Mouse (Mus musculus): Measurements from ENCODE around the gene Uba52. TPM values are rescaled to one million over a fixed set of nuclear protein-coding genes. Genes with fewer than 3 reads are reported as not detected.

The Uba52 gene
- polyA plus RNA-seq, 1 experiment from 2014 or later, result 879 TPM

DNA sequence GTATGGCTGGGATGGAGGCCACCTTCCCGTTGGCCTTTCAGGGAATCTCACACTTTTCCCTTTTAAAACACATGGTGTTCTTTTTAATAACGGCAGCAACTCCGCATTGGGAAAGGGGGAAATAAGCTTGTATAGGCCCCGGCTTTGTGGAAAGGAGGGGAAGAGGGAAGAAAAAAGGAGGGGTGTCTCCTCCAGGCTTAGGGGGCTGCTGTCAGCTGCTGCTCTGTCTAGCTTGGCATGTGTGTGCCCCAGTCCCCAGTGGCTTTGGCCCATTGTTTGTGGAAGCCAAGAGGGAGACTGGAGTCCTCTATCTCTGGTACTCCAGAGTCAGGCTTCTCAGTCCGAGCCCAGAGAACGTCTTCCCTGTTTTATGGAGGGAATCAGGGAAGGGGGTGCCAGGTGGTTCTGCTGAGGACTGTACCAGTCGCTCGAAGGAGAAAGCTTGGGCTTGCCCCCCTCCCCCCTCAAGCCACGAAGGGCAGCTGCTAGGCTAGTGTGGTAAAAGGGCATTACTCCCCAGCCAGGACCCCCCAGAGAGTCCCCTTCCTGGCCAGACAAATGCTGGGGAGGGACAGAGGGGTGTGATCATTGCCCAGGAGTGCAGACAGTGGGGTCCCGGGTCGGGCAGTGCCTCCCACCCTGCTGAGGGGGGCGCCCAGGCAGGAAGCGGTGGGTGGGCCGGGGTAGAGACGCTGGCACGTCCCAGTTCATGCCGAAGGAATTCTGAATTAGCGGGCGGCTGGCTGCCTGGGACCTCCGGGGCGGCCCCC lies 15.4 kb downstream of the Uba52 start:
- Histone ChIP-seq H3K36me3 (replicated peaks) (no peaks in the 10 kb centered on the region), H3K4me1 (peaks cover 69% of the 10 kb centered on the region), H3K4me3 (peak overlapping the region; percentile 50), H3K27ac (peak overlapping the region; percentile 59; the same call in 1 of the 2 replicates), H3K27me3 (ENCODE audit: poor library complexity, severe bottlenecking) (peaks cover 100% of the 10 kb centered on the region), H3K9me3 (no peaks in the 10 kb centered on the region)
- WGBS, result 2% methylated on average over 21 of the region's 21 CpGs
- DNase-seq (ENCODE audit: extremely low spot score, low spot score), result no peak

DNA sequence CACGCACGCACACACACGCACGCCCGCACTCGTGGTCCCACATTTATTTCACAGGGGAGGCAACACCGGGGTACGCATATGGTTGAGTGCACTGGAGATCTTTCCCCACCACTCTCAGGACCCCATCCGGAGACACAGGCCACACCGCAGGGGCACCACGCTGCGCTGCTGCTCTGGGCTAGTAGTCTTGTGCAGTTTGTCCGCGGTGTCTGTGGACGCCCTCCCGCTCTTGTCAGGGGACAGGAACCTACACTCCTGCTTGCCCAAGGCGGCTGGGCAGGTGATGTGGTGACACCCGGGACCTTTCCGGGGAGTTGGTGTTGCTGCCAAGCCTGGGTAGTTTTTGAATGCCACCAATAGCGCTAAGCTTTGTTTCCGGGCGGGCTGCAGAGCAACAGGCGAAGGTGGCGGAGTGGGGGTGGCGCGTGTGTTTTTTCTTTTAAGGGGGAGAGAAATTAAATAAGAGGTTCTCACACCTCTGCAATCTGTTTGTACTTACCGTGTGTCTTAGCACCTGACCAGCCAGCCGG lies 16.1 kb downstream of the Uba52 start:
- H3K27me3 ChIP-seq (ENCODE audit: poor library complexity, severe bottlenecking), result peaks cover 100% of the 10 kb centered on the region
- no peaks in the 10 kb centered on the region for H3K9me3 ChIP-seq
- H3K4me1 ChIP-seq, result peaks cover 69% of the 10 kb centered on the region
- peak overlapping the region; percentile 74; the same call in 1 of the 2 replicates for H3K27ac ChIP-seq
- 3% methylated on average over 28 of the region's 28 CpGs for WGBS
- H3K36me3 ChIP-seq (replicated peaks), result no peaks in the 10 kb centered on the region
- DNase-seq (ENCODE audit: extremely low spot score, low spot score), result no peak
- H3K4me3 ChIP-seq, result peak overlapping the region; percentile 50

DNA sequence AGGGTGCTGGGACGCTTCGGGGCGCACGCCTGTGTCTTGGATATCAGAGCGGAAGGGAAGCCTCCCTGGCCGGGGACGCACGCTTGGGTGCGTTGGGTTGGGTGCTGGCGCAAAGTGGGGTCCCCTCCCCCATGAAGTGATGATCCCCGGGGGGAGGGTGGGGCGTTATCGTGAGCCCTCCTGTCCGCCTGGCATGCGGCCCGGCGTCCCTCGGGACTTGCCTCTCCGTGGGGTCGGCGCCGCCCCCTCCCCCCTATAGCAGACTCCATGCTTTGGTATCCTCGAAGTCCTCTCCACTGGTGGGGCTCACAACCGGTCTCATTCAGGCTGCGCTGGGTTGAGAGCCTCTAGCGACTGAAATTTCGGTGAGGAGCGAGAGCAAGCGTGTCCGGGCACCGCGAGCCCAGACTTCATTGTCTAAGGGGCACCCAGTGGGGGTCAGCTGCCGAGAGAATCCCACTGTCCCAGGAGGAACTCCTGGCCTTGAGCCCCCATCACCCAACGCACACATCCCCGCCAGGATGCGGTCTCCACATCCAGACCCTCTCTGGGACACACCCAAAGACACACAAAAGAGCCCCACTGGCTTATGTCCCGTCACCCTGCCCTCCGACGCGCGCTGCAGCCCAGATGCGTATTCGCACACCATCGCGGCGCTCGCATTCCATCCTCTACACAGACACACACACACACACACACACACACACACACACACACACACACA lies 16.7 kb downstream of the Uba52 start:
- H3K27me3 ChIP-seq (ENCODE audit: poor library complexity, severe bottlenecking), result peaks cover 100% of the 10 kb centered on the region
- WGBS, result under 1% methylated on average over 47 of the region's 47 CpGs
- peak overlapping the region; percentile 50 for H3K4me3 ChIP-seq
- no peak for DNase-seq (ENCODE audit: extremely low spot score, low spot score)
- no peaks in the 10 kb centered on the region for H3K9me3 ChIP-seq
- peaks cover 71% of the 10 kb centered on the region for H3K4me1 ChIP-seq
- H3K27ac ChIP-seq, result peak overlapping the region; percentile 74
- no peaks in the 10 kb centered on the region for H3K36me3 ChIP-seq (replicated peaks)

DNA sequence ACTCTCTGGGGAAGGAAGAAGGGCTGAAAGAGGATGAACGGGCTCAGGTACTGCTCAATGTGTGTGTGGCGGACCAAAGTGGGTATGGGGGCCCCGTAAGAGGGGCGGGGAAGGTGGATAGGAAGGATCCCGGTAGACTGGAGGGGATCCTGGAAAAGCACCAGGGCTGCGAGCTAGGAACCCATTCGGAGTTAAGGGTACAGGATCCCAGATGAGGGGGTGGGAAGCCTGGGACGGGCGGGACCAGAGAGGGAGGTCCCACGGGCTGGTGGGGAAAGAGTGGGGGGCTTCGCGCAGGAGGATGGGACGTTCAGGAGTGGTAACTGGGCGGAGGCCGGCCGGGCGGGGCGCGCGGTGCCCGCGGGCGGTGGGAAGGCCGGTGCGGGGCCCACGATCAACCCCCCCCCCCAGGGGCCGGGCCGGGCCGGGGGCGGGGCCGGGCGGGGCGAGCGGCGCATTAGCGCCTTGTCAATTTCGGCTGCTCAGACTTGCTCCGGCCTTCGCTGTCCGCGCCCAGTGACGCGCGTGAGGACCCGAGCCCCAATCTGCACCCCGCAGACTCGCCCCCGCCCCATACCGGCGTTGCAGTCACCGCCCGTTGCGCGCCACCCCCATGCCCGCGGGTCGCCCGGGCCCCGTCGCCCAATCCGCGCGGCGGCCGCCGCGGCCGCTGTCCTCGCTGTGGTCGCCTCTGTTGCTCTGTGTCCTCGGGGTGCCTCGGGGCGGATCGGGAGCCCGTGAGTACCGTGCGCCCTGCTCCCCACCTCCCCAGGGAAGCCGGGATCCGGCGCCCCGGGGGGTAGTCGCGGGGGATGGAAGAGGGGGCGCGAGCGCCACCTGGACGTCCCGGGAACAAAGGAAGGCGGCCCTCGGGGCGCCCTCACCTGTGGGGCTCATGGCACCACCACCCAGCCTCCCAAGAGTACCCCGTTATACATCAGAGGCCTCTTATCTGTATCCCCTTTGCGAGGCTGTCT lies 17.6 kb downstream of the Uba52 start, which contains the start of gene Crlf1:
Gene Crlf1 (plus strand): TSS at position 495 of the 977 bp plus-strand sequence.
- H3K4me1 ChIP-seq, result peaks cover 80% of the 10 kb centered on the region
- WGBS, result 1% methylated on average over 81 of the region's 93 CpGs

DNA sequence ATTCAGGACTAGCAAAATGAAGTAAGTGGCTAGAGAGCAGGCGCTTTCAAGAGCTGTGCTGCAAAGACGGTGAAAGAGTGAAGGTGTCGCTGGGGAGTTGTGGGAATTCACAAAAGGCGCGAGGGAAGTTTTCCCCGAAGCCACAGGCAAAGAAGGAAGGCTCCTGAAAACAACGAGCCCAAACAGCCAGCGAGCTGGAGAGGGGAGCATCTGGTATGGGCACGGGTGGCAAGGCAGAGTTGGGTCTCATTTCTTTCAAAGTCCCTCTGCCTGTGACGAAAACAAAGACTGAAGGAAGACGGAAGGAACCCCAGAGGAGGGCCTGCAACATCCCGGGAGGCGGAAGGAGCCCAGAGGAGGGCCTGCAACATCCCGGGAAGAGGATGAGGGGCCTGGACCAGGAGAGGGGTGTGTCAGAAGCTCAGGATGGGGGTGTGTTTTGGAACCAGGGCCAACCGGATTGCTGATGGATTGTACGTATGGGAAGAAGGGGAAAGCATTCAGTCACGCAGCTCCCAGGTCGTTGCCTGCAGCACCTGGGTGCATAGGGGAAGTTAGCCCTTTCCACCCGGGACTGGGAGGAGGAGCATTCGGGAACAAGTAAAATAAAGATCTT lies 19.6 kb downstream of the Uba52 start:
- Histone ChIP-seq H3K36me3 (replicated peaks) (no peaks in the 10 kb centered on the region), H3K27me3 (ENCODE audit: poor library complexity, severe bottlenecking) (peaks cover 100% of the 10 kb centered on the region), H3K27ac (peak overlapping the region; percentile 54; the same call in 1 of the 2 replicates), H3K4me1 (peaks cover 100% of the 10 kb centered on the region), H3K9me3 (no peaks in the 10 kb centered on the region), H3K4me3 (peak overlapping the region; percentile 50)
- WGBS, result under 1% methylated on average over 20 of the region's 20 CpGs
- peak; percentile 38 for DNase-seq (ENCODE audit: extremely low spot score, low spot score)

More for the DNA sequence above, 17.6 kb downstream of the Uba52 start, which contains the start of gene Crlf1:
- peak within 1 kb of the TSS; percentile 50 for H3K4me3 ChIP-seq
- no peaks in the 10 kb centered on the region for H3K36me3 ChIP-seq (replicated peaks)
- H3K27me3 ChIP-seq (ENCODE audit: poor library complexity, severe bottlenecking), result peaks cover 100% of the 10 kb centered on the region
- no peaks in the 10 kb centered on the region for H3K9me3 ChIP-seq
- DNase-seq (ENCODE audit: extremely low spot score, low spot score), result no peak
- peak within 1 kb of the TSS; percentile 74 for H3K27ac ChIP-seq

DNA sequence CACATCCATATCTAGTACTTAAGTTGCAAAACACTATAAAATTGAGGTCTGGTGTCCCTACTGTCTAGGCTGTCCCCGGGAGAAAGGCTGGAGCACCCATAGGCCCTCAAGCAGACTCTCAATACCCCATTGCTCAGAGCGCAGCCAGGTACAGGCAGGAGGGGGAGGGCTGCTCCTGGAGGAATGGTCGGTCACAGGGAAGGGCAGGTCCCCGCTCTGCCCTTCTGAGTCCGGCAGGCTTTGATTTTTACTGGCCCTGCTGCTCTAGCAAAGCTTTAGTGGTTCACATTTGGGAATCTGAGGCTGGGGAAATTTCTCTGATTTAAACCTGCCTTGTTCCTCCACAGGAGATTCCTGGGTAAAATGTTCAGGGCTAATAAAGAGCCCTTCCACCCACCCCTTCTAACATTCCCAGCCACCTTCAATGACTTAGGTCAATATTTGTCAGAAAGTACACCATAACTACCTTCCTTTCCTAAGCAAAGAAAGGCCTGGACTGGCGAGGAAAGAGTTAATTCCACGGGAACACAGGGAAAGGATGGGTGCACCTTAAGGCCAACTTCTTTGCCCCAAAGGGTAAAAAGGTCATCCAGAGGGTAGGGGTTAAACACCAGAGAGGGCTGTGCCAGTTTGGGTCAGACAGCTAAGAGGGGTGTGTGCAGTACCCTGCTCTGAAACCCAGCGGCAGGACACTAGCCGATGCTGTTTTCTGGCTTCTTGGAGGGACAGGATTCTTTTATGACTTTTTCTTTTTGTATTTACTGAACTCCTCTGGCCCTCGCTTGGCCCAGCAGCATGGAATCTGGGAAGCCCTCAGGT lies 20.3 kb downstream of the Uba52 start:
- Histone ChIP-seq H3K9me3 (no peaks in the 10 kb centered on the region), H3K27me3 (ENCODE audit: poor library complexity, severe bottlenecking) (peaks cover 100% of the 10 kb centered on the region), H3K4me1 (peaks cover 94% of the 10 kb centered on the region), H3K4me3 (peak overlapping the region; percentile 50), H3K36me3 (replicated peaks) (no peaks in the 10 kb centered on the region), H3K27ac (peak overlapping the region; percentile 72)
- WGBS, result 2% methylated on average over 10 of the region's 10 CpGs
- DNase-seq (ENCODE audit: extremely low spot score, low spot score), result no peak

DNA sequence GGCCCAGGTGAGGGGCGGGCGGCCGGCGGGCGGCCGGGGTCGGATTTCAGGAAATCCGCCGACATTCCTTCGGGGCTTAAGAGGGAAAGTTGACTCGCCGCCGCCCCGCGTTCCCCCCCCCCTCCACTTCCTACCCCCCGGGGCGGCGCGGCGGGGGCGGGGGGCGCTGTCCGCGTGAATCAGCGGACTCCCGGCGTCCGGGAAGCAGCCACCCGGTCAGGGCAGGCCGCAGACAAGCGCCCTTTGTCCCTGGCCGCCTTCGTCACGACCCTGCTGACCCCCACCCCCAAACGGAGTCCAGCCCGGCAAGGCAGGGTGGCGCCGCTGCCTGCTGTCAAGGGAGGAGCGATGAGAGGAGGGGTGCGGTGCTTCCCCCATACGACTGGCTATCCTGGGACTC lies 21.0 kb downstream of the Uba52 start:
- H3K9me3 ChIP-seq, result no peaks in the 10 kb centered on the region
- no peaks in the 10 kb centered on the region for H3K36me3 ChIP-seq (replicated peaks)
- peaks cover 87% of the 10 kb centered on the region for H3K4me1 ChIP-seq
- H3K27me3 ChIP-seq (ENCODE audit: poor library complexity, severe bottlenecking), result peaks cover 100% of the 10 kb centered on the region
- under 1% methylated on average over 26 of the region's 41 CpGs for WGBS
- H3K4me3 ChIP-seq, result peak overlapping the region; percentile 50
- DNase-seq (ENCODE audit: extremely low spot score, low spot score), result no peak
- H3K27ac ChIP-seq, result peak overlapping the region; percentile 72

DNA sequence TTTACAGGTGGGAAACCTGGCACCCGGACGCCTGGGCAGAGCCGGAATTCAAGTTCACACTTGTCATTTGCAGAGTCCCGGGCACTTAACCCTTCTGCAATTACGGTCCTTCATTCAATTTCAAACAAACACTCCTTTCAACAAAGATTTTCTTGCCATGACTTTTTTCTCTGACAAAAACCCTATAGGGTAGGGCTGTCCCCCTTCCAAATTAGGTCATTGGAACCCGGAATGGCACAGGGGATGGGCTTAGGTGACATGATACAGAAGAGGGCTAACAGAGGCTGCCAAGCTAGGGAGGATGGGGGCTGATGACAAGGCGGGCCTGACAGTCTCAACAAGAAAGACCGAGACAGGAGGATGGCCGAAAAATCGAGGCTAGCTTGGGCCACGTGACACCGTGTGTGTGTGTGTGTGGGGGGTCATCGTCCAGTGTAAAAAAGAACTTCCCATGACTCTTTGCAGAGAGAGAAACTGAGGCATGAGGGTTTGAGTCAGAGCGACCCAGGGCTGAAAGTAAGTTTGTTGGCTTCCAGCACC lies 21.6 kb downstream of the Uba52 start:
- Histone ChIP-seq H3K27ac (peak overlapping the region; percentile 72), H3K36me3 (replicated peaks) (no peaks in the 10 kb centered on the region), H3K9me3 (no peaks in the 10 kb centered on the region), H3K27me3 (ENCODE audit: poor library complexity, severe bottlenecking) (peaks cover 100% of the 10 kb centered on the region), H3K4me1 (peaks cover 82% of the 10 kb centered on the region), H3K4me3 (peak overlapping the region; percentile 50)
- DNase-seq (ENCODE audit: extremely low spot score, low spot score), result peak; percentile 39
- 3% methylated on average over 14 of the region's 14 CpGs for WGBS

DNA sequence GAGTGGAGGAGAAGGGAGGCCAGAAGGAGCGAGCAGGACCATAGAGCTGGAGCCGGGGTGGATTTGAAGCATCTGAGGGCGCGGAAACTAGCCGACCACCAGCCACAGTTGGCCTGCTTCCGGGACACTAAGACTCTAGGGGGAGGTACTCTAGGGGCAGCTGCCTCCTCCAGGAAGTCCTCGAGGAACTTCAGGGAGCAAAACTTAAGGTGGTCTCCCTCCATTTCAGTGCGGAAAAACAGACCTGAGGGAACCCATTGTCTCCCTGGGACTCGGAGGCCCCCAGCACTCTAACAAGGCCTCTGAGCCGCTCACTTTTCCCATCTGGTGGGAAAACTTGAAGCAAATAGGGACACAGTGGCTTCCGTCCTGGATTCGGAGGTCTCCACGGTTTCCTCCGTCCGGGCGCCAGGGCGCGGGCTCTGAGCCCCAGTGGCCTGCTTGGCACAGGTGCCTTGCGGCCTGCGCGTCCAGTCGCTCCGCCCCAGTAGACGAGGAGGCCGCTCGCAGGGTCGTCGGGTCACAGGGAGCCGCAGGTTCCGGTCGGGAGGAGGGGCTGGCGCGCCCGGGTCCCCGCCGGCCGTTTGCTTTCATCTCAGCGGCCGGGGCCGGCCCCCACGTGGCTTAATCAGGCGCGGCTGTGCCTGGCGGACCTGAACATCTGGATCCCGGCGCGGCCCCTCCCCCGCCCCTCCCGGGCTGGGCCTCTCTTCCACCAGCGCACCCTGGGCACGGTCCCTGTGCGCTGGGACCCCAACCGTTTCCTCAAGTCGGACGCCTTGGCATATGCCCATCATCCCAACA lies 22.4 kb downstream of the Uba52 start:
- Histone ChIP-seq H3K4me1 (peaks cover 78% of the 10 kb centered on the region), H3K9me3 (no peaks in the 10 kb centered on the region), H3K36me3 (replicated peaks) (no peaks in the 10 kb centered on the region), H3K27me3 (ENCODE audit: poor library complexity, severe bottlenecking) (peaks cover 100% of the 10 kb centered on the region), H3K27ac (peak overlapping the region; percentile 72), H3K4me3 (peak overlapping the region; percentile 50)
- DNase-seq (ENCODE audit: extremely low spot score, low spot score), result peak; percentile 67
- 2% methylated on average over 55 of the region's 55 CpGs for WGBS

DNA sequence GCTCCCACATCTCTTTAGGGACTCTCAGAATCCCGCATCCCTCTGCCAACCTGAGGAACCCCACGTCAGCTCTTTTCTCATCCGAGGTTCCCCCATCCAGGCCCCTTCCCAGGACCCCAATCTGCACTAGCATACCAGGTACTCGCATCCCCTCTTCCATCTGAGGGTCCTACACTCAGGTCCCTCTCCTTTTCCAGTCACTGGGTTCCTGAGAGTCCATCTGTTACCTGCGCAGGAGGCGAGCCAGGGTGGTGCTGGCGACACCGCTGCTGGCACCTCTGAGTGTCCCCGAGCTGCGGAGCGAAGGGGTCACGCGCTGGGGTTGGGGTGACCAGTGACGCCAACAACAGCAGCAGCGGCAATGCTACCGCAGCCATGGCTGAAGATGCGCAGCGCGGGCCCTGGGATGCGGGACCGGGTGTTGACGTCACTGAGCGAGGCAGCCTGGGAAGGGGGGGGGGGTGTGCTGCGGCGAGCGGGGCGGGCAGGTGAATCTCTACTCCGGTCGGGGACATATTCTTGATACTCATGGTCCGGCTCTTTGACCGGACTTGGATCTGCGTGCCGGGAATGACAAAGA lies 23.6 kb downstream of the Uba52 start, which contains the start of gene Tmem59l:
Gene Tmem59l (minus strand): TSS at position 418 of the 580 bp plus-strand sequence.
- peak within 1 kb of the TSS; percentile 50 for H3K4me3 ChIP-seq
- H3K36me3 ChIP-seq (replicated peaks), result no peaks in the 10 kb centered on the region
- H3K27ac ChIP-seq, result peak within 1 kb of the TSS; percentile 72
- DNase-seq (ENCODE audit: extremely low spot score, low spot score), result no peak
- H3K4me1 ChIP-seq, result peaks cover 68% of the 10 kb centered on the region
- peaks cover 100% of the 10 kb centered on the region for H3K27me3 ChIP-seq (ENCODE audit: poor library complexity, severe bottlenecking)
- H3K9me3 ChIP-seq, result no peaks in the 10 kb centered on the region
- WGBS, result 3% methylated on average over 33 of the region's 33 CpGs
